8 mouse cellular contexts compared by ENCODE assay signal in genomic region chr2:62646014-62646645, GRCm38 (mm10). TPM values are rescaled to one million over a fixed set of nuclear protein-coding genes. Genes with fewer than 3 reads are reported as not detected.
A peak's percentile ranks its signal among the peaks of the same experiment; 100 is the strongest.
DNase-seq lines count a peak whose midpoint lies in the region; ATAC-seq lines count a peak whose summit lies in the region.

Gene Ifih1, minus strand, starts transcription at chr2:62646255.

- intact Hi-C loops in heart, postnatal 10 days (cut with DNase I), result loop anchor here (5.0 kb wide), 1 partner anchor 806 kb away; no protein-coding TSS in a partner anchor

- DNase-seq in CD4-positive, CD25-positive, alpha-beta regulatory T cell, adult 2 months (ENCODE audit: low read depth, low spot score), result peak; percentile 87
- DNase-seq in adrenal gland, adult 2 months, result peak; percentile 83
- peak; percentile 67 to 76 for DNase-seq in heart, postnatal 10 days
- peak; percentile 69 to 84 for DNase-seq in kidney, postnatal 36 days
- peak; percentile 52 for DNase-seq in skeletal muscle tissue, adult 2 months (ENCODE audit: low read depth, low spot score)
- peak; percentile 60 for DNase-seq in yolk sac, embryonic 10.5 days (ENCODE audit: low spot score)

- peaks cover 27% of the 10 kb centered on the region for H3K4me1 ChIP-seq in megakaryocyte, embryonic 14.5 days

- H3K9me3 ChIP-seq in megakaryocyte, embryonic 14.5 days, result no peaks in the 10 kb centered on the region

- no peaks in the 10 kb centered on the region for H3K27me3 ChIP-seq in megakaryocyte, embryonic 14.5 days (replicated peaks)

- ATAC-seq in erythroid progenitor cell, adult 5-6 weeks (replicated peaks; ENCODE audit: low FRiP score, poor library complexity, severe bottlenecking), result peak; percentile 77

- H3K4me3 ChIP-seq in megakaryocyte, embryonic 14.5 days (replicated peaks), result peak within 1 kb of the TSS; percentile 95

- no peaks in the 10 kb centered on the region for H3K36me3 ChIP-seq in megakaryocyte, embryonic 14.5 days (replicated peaks; ENCODE audit: low read length)

RNA-seq across cellular contexts. Expression of gene Ifih1, which starts in this region (rescaled TPM):
- 10 to 100 TPM; 11.1 to 13.3 TPM for total RNA-seq in adrenal gland, adult 2 months (2021)
- polyA plus RNA-seq in adrenal gland, adult 2 months (2012; rRNA removed), result 16.3 and 21.3 TPM in 2 replicates
- total RNA-seq in erythroid progenitor cell, adult 5-6 weeks (2015; ENCODE audit: low replicate concordance), result 24.3 and 37.1 TPM in 2 replicates
- 28.7 and 38.0 TPM in 2 replicates for total RNA-seq in erythroid progenitor cell, adult 5-6 weeks (2017; ENCODE audit: low replicate concordance)
- total RNA-seq in heart, postnatal 10 days (2021), result 1 to 10 TPM; 3.9 to 5.5 TPM
- polyA plus RNA-seq in megakaryocyte, embryonic 14.5 days (2012; ENCODE audit: insufficient read depth, low replicate concordance), result 1.7 and 2.1 TPM in 2 replicates

Comparison
In these comparisons a context has a peak if more than half of its experiments do, and no peak if none do; other contexts are left out.
1. Peak in every context shown above with its lines: DNase-seq, ATAC-seq and H3K4me3 ChIP-seq.